Mouse (Mus musculus): Measurements from ENCODE around the gene Vmn1r169.
"Not testable (repeated sequence)": the region's sequence is repeated elsewhere in the genome, so short reads cannot be mapped to it uniquely, and the experiment has no call there.

Vmn1r169 gene

GRCm38 (mm10) chr7:23575226-23575625 lies at the start of gene Vmn1r169:
Gene Vmn1r169, plus strand, starts transcription at chr7:23575526.
- not testable (repeated sequence) for DNase-seq (ENCODE audit: low read depth, low spot score)

- not testable (repeated sequence) for DNase-seq (ENCODE audit: low read depth, low spot score)
Observed at GRCm38 (mm10) chr7:23539432-23539831, 35.9 kb upstream of the Vmn1r169 start, which contains the start of gene Vmn1r168. Gene Vmn1r168, plus strand, starts transcription at chr7:23539732.

- DNase-seq (ENCODE audit: low read depth, low spot score) = not testable (repeated sequence)
Observed at GRCm38 (mm10) chr7:23605875-23606274, 30.5 kb downstream of the Vmn1r169 start, which contains the start of gene Vmn1r170. Gene Vmn1r170, plus strand, starts transcription at chr7:23606175.

All from forelimb bud, embryonic 11.5 days (tissue).